Comparison of ENCODE assay signal across 8 mouse cellular contexts in genomic region chr11:33873071-33873781, GRCm38 (mm10).
DNase-seq lines count a peak whose midpoint lies in the region; ATAC-seq lines count a peak whose summit lies in the region.

No protein-coding gene starts in this region.

- no peaks in the 10 kb centered on the region for H3K27me3 ChIP-seq in forebrain, embryonic 14.5 days (replicated peaks; ENCODE audit: control insufficient read depth, insufficient read depth, low read length)
- no peaks in the 10 kb centered on the region for H3K27me3 ChIP-seq in limb, embryonic 10.5 days (ENCODE audit: low read depth, poor library complexity, severe bottlenecking)
- H3K27me3 ChIP-seq in neural tube, embryonic 11.5 days (ENCODE audit: control insufficient read depth, insufficient read depth, low read length) = no peaks in the 10 kb centered on the region

- H3K4me1 ChIP-seq in forebrain, embryonic 14.5 days (ENCODE audit: control insufficient read depth, insufficient read depth, low read length) = peaks cover 5% of the 10 kb centered on the region
- peaks cover 18% of the 10 kb centered on the region for H3K4me1 ChIP-seq in limb, embryonic 10.5 days
- peaks cover 2% of the 10 kb centered on the region; the same call in 1 of the 2 replicates for H3K4me1 ChIP-seq in neural tube, embryonic 11.5 days (ENCODE audit: control insufficient read depth, insufficient read depth, low read length)

- H3K4me3 ChIP-seq in forebrain, embryonic 14.5 days (ENCODE audit: low read depth, low read length) = no peak overlapping the region
- no peak overlapping the region for H3K4me3 ChIP-seq in limb, embryonic 10.5 days
- H3K4me3 ChIP-seq in neural tube, embryonic 11.5 days (ENCODE audit: low read depth, low read length) = no peak overlapping the region

- no peak overlapping the region for H3K27ac ChIP-seq in forebrain, embryonic 14.5 days (ENCODE audit: low read depth, low read length)
- H3K27ac ChIP-seq in limb, embryonic 10.5 days = no peak overlapping the region
- no peak overlapping the region for H3K27ac ChIP-seq in neural tube, embryonic 11.5 days (ENCODE audit: low read depth, low read length)

- WGBS in forebrain, embryonic 14.5 days = 58% methylated on average over 10 of the region's 10 CpGs
- WGBS in limb, embryonic 10.5 days = 59% methylated on average over 10 of the region's 10 CpGs
- 60% methylated on average over 10 of the region's 10 CpGs for WGBS in neural tube, embryonic 11.5 days

- peak; percentile 84 for ATAC-seq in forebrain, embryonic 14.5 days
- ATAC-seq in neural tube, embryonic 11.5 days (ENCODE audit: insufficient read depth, low FRiP score, low TSS enrichment) = peak; percentile 71

- H3K9me3 ChIP-seq in forebrain, embryonic 14.5 days (replicated peaks; ENCODE audit: control insufficient read depth, low read length) = no peaks in the 10 kb centered on the region
- H3K9me3 ChIP-seq in limb, embryonic 10.5 days (replicated peaks) = no peaks in the 10 kb centered on the region
- no peaks in the 10 kb centered on the region for H3K9me3 ChIP-seq in neural tube, embryonic 11.5 days (ENCODE audit: control insufficient read depth, low read length)

- H3K36me3 ChIP-seq in forebrain, embryonic 14.5 days (ENCODE audit: control insufficient read depth, insufficient read depth, low read length) = no peaks in the 10 kb centered on the region
- H3K36me3 ChIP-seq in limb, embryonic 10.5 days = no peaks in the 10 kb centered on the region
- H3K36me3 ChIP-seq in neural tube, embryonic 11.5 days (ENCODE audit: control insufficient read depth, insufficient read depth, low read length) = no peaks in the 10 kb centered on the region

- peak; percentile 25 to 35 for DNase-seq in spleen, postnatal 36 days (ENCODE audit: low spot score in 2 of 2)
- DNase-seq in spleen, adult 12 weeks (ENCODE audit: low spot score) = no peak
- peak; percentile 70 for DNase-seq in forebrain, embryonic 14.5 days (ENCODE audit: low spot score)
- DNase-seq in limb, embryonic 10.5 days (ENCODE audit: low spot score) = peak; percentile 52
- peak; percentile 63 for DNase-seq in neural tube, embryonic 11.5 days (ENCODE audit: low spot score)
- no peak for DNase-seq in B cell, adult 2 months
- no peak for DNase-seq in cerebellum, postnatal 25 days
- no peak for DNase-seq in thymus, postnatal 36 days

- no peak overlapping the region for H3K9ac ChIP-seq in forebrain, embryonic 14.5 days (ENCODE audit: low read length)
- H3K9ac ChIP-seq in neural tube, embryonic 11.5 days (ENCODE audit: low read length) = no peak overlapping the region

- no peak overlapping the region for H3K4me2 ChIP-seq in forebrain, embryonic 14.5 days (ENCODE audit: low read length)
- H3K4me2 ChIP-seq in neural tube, embryonic 11.5 days (ENCODE audit: low read depth) = no peak overlapping the region

Comparison
In these comparisons a context has a peak if more than half of its experiments do, and no peak if none do; other contexts are left out.
1. DNase-seq: peak in spleen, postnatal 36 days (2 of 2), forebrain, embryonic 14.5 days (single experiment), limb, embryonic 10.5 days (single experiment) and neural tube, embryonic 11.5 days (single experiment); none in spleen, adult 12 weeks (single experiment), B cell, adult 2 months (0 of 2), cerebellum, postnatal 25 days (0 of 2) and thymus, postnatal 36 days (0 of 2).